Mouse (Mus musculus): ENCODE results near the gene Ttc7b.
A peak's percentile ranks its signal among the peaks of the same experiment; 100 is the strongest.

Ttc7b gene

DNA sequence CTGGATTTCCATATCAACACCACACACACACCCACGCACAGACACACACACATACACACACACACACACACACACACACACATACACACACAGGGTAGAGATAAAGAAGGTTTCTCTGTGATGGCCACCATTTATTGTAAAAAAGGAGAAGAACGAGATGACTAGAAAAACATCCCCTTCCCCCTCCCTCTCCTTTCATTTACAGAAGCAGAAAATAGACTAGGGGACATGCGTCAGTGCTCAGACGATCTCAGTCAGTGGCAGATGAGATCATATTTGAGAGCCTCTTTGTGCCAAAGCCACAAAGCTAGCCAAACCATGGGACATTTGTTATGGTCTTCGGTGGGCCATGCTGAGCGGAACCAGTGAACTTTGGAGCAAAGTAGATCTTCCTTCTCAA is 75.4 kb downstream of the Ttc7b start:
- DNase-seq = no peak

- DNase-seq = no peak
Measured at GRCm38 (mm10) chr12:100444671-100445165, 75.9 kb downstream of the Ttc7b start.

- no peak for DNase-seq
Measured at GRCm38 (mm10) chr12:100443452-100443851, 77.2 kb downstream of the Ttc7b start.

- no peak for DNase-seq
Measured at GRCm38 (mm10) chr12:100441609-100442008, 79.0 kb downstream of the Ttc7b start.

GRCm38 (mm10) chr12:100439883-100440282 is 80.7 kb downstream of the Ttc7b start:
- no peak for DNase-seq

- DNase-seq = peak; percentile 50 to 57
Measured at GRCm38 (mm10) chr12:100439145-100439755, 81.4 kb downstream of the Ttc7b start.

GRCm38 (mm10) chr12:100438509-100438908 is 82.1 kb downstream of the Ttc7b start:
- DNase-seq = no peak

GRCm38 (mm10) chr12:100437862-100438261 is 82.8 kb downstream of the Ttc7b start:
- no peak for DNase-seq

GRCm38 (mm10) chr12:100435763-100436162 is 84.9 kb downstream of the Ttc7b start:
- no peak for DNase-seq

DNA sequence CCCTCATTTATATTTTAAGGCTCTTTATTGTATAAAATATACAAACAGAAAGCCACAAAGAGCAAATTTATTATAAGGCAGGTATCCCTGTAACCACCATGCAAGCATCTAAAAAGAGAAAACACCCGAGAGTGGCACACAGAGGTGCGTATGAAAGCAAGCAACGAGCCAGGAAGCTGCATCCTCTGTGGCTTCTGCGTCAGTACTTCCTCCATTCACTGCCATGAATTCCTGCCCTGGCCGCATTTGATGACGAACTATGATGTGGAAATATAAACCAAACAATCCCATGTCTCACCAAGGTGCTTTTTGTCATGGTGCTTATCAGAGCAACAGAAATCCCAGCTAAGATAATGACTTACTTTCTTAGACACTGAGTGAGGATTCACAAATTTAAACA is 88.8 kb downstream of the Ttc7b start:
- DNase-seq = no peak

GRCm38 (mm10) chr12:100429414-100430114 is 91.1 kb downstream of the Ttc7b start:
- no peak for DNase-seq

DNA sequence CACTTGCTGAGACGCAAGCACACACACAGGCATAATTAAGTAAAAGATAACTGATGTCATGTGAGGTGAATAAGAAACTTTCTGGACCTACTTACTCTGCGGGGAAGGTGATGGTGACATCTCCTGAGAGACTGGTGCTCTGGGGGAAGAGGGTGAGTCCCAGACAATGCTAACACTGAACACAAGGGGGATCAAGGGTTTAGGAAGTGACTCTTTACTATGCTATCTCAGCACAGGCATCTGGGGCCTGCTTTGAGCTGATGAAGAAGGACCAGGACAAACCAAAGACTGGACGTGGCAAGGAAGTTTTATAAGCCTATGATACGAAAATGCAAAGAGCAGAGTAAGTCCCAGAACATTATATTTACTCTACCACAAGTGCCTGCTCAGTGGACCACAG is 92.4 kb downstream of the Ttc7b start:
- no peak for DNase-seq

- no peak for DNase-seq
Measured at GRCm38 (mm10) chr12:100426212-100426611, 94.4 kb downstream of the Ttc7b start.

- DNase-seq = no peak
Measured at GRCm38 (mm10) chr12:100425028-100425427, 95.6 kb downstream of the Ttc7b start.

DNA sequence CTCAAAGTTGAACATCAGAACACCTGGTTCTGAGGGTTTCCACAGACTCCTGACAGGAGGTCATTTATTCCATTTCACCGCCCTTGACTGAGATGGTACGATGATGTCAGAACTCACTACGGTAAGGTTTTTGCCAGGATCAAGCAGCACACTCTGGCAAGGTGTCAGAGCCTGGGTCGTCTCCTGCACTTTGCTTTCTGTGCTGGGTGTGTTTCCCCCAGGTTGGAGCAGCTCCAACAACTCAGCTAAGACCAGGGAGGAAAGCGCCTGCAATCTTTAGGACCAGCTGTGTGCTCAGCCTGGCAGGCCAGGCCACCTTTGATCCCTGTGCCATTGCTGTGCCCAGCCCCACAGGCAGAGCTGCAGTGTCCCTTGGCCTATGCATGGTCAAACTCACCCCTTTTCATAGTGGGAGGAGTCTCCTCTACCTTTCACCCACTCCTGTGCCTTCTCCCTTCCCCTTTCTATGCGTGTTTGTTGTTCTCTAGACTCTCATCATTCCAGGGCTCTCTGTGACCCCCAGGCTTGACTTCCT is 98.3 kb downstream of the Ttc7b start:
- DNase-seq = peak in 1 of 2 experiments; percentile 60

DNA sequence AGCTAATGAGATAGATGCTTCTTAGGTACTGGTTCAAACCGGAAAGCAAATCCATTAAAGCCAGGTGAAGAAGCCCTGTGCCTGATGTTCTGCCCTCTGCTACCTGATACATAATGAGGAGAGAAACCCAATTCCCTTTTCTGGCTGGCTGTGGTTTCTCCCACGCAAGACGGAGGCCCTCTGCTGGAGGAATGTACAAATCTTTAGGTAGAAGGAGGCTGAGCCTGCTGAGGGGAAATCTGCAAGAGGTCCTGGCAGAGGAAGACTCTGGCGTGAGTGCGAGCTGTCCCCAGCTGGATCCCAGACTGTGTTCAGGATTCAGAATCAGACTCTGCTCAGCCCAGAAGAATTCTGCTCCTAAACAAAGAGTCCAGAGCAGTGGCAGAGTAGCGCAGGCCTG is 99.1 kb downstream of the Ttc7b start:
- peak; percentile 39 to 56 for DNase-seq

- DNase-seq = no peak
Measured at GRCm38 (mm10) chr12:100420903-100421302, 99.7 kb downstream of the Ttc7b start.

DNA sequence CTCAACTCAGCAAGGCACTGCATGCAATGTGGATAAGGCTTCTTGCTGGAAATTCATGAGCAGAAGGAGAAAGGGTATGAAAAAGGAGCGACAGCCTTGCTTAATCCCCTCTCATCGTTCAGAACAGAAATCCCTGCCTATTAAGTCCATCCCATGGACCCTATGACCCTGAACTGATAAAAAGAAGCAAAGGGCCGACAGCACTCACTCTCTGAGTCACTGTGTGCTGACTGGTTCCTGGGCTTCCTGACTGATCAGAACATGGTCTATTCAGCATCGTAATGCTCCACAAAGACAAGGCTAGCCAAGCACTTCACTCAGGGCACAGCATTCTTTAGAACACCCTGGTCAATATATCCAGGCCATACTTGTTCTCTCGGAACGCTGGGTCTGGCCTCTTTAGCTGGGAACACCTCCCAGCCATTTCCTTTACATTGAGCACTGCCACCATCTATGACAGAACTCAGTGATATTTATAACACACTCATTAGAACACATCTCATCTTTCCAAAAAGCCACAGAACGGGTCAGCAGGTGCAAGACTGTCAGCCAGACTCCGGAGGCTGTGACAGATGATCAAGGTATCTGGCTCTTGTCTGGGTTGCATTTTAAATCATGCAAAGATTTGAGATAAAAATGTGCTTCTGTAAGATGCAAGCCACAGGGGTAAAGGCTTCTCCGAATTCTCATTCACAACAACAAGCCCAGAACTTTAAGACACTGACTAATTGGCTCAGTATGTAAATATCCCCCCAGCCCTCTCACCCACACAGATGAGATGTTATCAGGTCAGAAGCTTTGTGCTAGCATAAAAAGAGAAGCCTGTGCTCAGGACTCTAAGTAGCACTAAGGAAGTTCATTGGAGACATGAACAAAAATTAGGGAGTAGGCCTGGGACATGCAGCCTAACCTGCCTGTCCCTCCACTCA is 100.4 kb downstream of the Ttc7b start:
- no peak for DNase-seq

GRCm38 (mm10) chr12:100415802-100416201 is 104.8 kb downstream of the Ttc7b start:
- no peak for DNase-seq

DNA sequence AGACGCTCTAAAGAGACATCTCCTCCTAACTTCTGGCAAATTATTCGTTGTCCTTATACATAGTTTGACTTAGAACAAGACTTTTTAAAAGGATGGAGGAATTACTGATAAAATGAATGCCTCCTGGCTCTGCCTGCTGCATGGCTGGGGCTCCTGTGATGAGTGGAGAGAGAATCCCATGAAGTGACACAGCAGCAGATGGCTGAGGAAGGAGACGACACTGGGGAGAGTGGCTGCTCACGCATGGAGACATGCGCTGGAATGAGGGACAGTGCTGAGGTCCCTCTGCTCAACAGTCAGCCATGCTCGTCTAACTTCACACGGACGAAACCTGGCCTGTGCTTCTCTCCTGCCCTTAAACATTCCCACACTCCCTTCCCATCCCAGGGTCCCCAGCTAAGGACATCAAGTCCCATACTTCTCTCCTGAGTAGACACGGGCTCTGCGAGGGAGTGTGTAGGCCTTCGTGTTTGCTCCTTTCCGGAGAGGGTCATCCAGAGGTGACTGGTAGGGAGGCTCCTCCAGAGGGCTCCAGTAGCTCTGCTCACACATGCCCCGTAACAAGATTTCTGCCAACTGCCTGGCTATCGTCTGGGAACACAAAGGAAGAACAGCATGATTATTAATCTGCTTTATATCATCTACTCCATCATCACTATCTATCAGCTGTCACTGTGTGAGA is 105.8 kb downstream of the Ttc7b start:
- no peak for DNase-seq

- DNase-seq = no peak
Measured at GRCm38 (mm10) chr12:100408714-100409113, 111.9 kb downstream of the Ttc7b start.

- DNase-seq = no peak
Measured at GRCm38 (mm10) chr12:100408143-100408542, 112.5 kb downstream of the Ttc7b start.
